Comparison of ENCODE assay signal across 8 mouse cellular contexts in genomic region chr16:65370939-65371338, GRCm38 (mm10).
DNase-seq lines count a peak whose midpoint lies in the region; ATAC-seq and TF ChIP-seq lines count a peak whose summit lies in the region.
"Had no signal": no experiment of that assay in that cellular context is flagged by ENCODE, and none has a peak within 500 bp of the region (broad histone marks: within the 10 kb centered on the region; RNA-seq: fewer than 3 reads in every experiment).

No protein-coding gene starts in this region.

- peak; percentile 69 for TF ChIP-seq CTCF in kidney, postnatal 0 days (IDR thresholded peaks at IDR 0.05; ENCODE audit: low read depth)
- TF ChIP-seq CTCF in bone marrow macrophage, adult 2 months (IDR thresholded peaks at IDR 0.05; ENCODE audit: low read depth, low read length), result 0 out of 2 replicates have a peak, but pooled peaks have one; percentile 15

- no peaks in the 10 kb centered on the region for H3K27me3 ChIP-seq in kidney, postnatal 0 days (ENCODE audit: insufficient read depth, low read length)
- no peaks in the 10 kb centered on the region for H3K27me3 ChIP-seq in kidney, embryonic 15.5 days
- H3K27me3 ChIP-seq: liver, embryonic 15.5 days had no signal

- H3K9ac ChIP-seq in kidney, postnatal 0 days (ENCODE audit: low read depth, low read length), result no peak overlapping the region
- H3K9ac ChIP-seq in kidney, embryonic 15.5 days, result no peak overlapping the region
- H3K9ac ChIP-seq: liver, embryonic 15.5 days had no signal

- H3K27ac ChIP-seq in kidney, postnatal 0 days, result no peak overlapping the region
- no peak overlapping the region for H3K27ac ChIP-seq in kidney, embryonic 15.5 days
- no peak overlapping the region for H3K27ac ChIP-seq in bone marrow macrophage, adult 2 months (ENCODE audit: insufficient read depth, low read depth, low read length)
- H3K27ac ChIP-seq: liver, embryonic 15.5 days had no signal

- no peak overlapping the region for H3K4me3 ChIP-seq in kidney, postnatal 0 days (replicated peaks; ENCODE audit: low read depth, low read length)
- no peak overlapping the region for H3K4me3 ChIP-seq in kidney, embryonic 15.5 days (replicated peaks)
- H3K4me3 ChIP-seq in bone marrow macrophage, adult 2 months (ENCODE audit: insufficient read depth, low read length), result no peak overlapping the region
- H3K4me3 ChIP-seq: liver, embryonic 15.5 days had no signal

- WGBS in kidney, postnatal 0 days, result 62% methylated on average over 2 of the region's 2 CpGs
- WGBS in kidney, embryonic 15.5 days, result 66% methylated on average over 2 of the region's 2 CpGs

- H3K36me3 ChIP-seq in kidney, postnatal 0 days (ENCODE audit: insufficient read depth, low read length), result no peaks in the 10 kb centered on the region
- H3K36me3 ChIP-seq in kidney, embryonic 15.5 days, result no peaks in the 10 kb centered on the region
- H3K36me3 ChIP-seq: liver, embryonic 15.5 days had no signal

- H3K4me2 ChIP-seq in kidney, postnatal 0 days (ENCODE audit: low read length), result no peak overlapping the region
- H3K4me2 ChIP-seq in kidney, embryonic 15.5 days, result no peak overlapping the region
- H3K4me2 ChIP-seq: liver, embryonic 15.5 days had no signal

- no peaks in the 10 kb centered on the region for H3K4me1 ChIP-seq in kidney, postnatal 0 days (replicated peaks; ENCODE audit: insufficient read depth, low read length)
- H3K4me1 ChIP-seq in kidney, embryonic 15.5 days, result no peaks in the 10 kb centered on the region
- H3K4me1 ChIP-seq in bone marrow macrophage, adult 2 months (ENCODE audit: control insufficient read depth, insufficient read depth, low read length), result no peaks in the 10 kb centered on the region
- H3K4me1 ChIP-seq: liver, embryonic 15.5 days had no signal

- ATAC-seq in kidney, postnatal 0 days (replicated peaks; ENCODE audit: low FRiP score, low read depth), result no peak
- ATAC-seq in kidney, embryonic 15.5 days (replicated peaks; ENCODE audit: low FRiP score), result no peak

- DNase-seq in kidney, postnatal 0 days (ENCODE audit: low spot score), result peak; percentile 17
- DNase-seq in NIH3T3 (ENCODE audit: low read depth), result peak; percentile 23
- DNase-seq in lung, postnatal 25 days (ENCODE audit: low spot score), result peak; percentile 8
- DNase-seq in cerebellum, adult 9-11 months, result no peak
- no peak for DNase-seq in gastrocnemius, adult 18-20 months (ENCODE audit: low spot score)

- H3K9me3 ChIP-seq in kidney, postnatal 0 days (replicated peaks; ENCODE audit: low read length), result no peaks in the 10 kb centered on the region
- H3K9me3 ChIP-seq in kidney, embryonic 15.5 days (replicated peaks), result no peaks in the 10 kb centered on the region
- H3K9me3 ChIP-seq: liver, embryonic 15.5 days had no signal

- TF ChIP-seq POLR2A in bone marrow macrophage, adult 2 months (IDR thresholded peaks at IDR 0.05; ENCODE audit: borderline replicate concordance, low read depth, low read length), result no peak

Comparison
In these comparisons a context has a peak if more than half of its experiments do, and no peak if none do; other contexts are left out.
1. DNase-seq: peak in kidney, postnatal 0 days (single experiment), NIH3T3 (single experiment) and lung, postnatal 25 days (single experiment); none in cerebellum, adult 9-11 months (single experiment) and gastrocnemius, adult 18-20 months (single experiment).